Mouse (Mus musculus): ENCODE measurements around the gene Ddx17.
A peak's percentile ranks its signal among the peaks of the same experiment; 100 is the strongest.

Ddx17 gene

DNA sequence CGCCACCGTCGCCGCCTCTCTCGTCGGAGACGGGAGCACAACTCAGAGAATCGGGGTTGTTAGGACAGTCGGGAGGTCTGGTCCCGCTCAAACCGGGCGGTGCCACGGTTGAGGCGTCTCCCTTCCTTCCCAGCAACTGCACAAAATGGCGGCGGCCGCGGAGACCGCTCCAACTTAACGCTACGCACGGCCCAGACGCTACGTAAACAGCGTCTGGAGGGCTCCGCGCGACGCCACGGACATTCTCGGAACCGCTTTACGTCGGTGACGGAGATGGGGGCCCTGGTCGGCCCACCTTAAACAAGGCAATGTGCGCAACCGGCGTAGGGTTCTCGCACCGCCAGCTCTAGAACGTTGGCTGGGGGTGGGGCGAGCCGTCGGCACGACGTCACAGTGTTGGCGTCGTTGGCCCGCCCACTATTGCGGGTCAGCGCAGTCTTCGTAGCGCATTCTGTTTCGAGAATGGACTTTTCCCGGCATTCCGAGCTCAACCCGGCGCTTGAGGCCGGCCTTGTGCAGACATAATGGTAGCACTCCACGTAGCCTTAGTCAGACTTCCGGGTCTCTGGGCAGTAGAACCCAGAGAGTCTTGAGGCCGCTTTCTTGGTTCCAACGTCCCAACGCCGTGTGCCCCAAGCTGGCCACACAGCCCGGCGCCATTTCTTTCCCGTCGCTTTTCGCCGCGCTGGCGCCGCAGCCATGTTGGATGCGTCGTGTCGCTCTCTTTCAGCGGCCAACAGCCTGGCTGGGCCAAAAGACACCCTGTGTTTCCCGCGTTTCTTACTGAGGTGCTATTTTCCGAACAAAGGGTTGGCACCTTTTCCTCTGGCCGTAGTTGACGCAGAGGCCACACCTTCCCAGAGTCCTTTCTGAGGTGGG lies at the start of gene Ddx17:
Gene Ddx17, minus strand, starts transcription at position 332 of the 879 bp plus-strand sequence.
- peak; percentile 94 for DNase-seq (ENCODE audit: low spot score)

DNA sequence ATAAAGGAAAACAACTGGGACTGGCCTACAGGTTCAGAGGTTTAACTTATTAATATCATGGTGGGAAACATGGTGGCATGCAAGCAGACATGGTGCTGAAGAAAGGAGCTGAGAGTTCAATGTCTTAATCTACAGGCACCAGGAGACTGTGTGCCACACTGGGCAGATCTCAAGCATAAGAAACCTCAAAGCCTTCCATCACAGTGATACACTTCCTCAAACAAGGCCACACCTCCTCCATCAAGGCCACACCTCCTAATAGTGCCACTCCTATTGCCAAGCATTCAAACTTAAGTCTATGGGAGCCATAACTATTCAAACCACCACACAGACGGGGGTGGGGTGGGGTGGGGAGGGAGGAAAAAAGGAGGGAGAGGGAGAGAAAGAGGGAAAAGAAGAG lies 35.0 kb upstream of the Ddx17 start:
- no peak for DNase-seq (ENCODE audit: low spot score)

DNA sequence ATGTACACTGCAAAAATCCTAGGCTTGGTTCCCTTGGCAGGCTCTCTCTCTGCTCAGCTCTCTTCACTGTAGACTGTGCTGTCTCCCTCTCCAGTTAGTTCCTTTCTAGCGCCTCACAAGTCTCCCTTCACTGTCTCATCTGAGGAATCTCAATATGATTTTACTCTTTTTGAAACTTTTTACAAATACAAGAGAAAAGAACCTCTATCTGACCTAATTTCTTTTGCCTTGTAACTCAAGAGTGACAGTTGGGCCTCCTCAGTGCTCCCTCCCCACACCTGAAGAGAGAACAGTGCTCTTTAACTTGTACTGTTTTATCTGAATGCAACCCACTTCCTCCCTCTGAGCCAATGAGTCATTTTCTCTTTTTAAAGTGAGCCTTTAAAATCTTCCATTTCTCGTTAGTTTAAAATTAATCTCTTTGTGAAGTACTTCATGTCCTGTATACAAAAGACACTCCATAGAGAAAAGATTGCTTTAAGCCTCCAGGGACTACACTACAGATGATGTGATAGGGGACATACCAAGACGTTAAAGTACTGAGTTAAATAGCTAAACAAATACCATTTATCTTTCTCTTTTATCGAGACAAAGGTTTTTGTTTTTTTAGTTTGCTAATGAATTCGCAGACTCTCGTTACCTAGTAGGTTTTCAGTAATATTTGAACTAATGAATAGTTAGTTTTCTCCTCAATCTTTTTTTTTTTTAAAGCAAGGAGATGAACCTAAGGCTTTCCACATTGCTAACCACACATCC lies 31.3 kb upstream of the Ddx17 start:
- no peak for DNase-seq (ENCODE audit: low spot score)

DNA sequence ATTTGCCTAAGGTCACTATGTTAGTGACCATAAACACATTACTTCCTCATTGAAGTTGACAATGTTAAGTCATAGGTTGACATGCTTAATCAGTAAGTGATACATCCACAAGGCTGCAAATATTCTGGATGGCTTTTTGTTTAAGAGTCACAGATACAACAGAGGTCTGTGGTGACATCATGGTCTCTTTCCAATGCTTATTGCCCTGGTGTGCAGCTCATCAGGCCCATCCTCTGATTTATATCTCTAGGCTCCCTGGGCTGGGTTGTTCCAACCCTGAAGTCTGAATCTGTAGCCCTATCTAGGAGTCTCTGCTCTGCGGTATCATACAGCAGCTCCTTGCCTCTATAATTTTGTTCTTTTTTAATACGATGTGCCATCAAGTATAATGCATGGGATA lies 30.4 kb upstream of the Ddx17 start:
- DNase-seq (ENCODE audit: low spot score), result no peak

DNA sequence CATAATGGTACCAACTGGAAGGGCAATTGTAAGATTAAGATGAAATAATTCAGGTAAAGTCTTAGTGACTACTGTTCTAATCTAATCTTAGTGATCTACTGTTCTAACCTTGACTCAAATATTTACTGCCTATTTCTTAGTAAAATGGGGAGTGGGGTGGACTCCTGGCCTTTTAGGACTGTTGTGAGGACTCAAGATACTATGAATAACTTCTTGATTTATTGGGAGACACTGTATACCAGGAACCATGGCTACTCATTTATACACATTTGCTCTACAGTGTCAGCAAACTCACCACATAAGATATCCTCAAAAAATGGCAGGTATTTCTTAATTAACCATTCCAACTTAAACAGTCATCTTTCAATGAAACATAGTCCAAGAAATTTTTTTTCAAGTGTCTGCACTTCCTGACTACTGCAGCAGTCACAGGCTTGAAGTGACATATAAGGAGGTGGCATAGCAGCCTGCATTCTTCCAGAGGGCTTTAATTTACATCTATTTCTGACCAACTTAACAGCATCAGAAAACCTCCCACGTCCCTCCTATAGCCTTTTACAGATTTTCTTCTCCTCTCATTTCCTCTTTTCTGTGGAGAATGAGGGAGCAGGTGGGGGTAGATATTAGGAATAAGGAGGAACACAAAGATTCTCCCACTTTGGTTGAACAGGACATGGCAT lies 29.1 kb upstream of the Ddx17 start:
- no peak for DNase-seq (ENCODE audit: low spot score)

DNA sequence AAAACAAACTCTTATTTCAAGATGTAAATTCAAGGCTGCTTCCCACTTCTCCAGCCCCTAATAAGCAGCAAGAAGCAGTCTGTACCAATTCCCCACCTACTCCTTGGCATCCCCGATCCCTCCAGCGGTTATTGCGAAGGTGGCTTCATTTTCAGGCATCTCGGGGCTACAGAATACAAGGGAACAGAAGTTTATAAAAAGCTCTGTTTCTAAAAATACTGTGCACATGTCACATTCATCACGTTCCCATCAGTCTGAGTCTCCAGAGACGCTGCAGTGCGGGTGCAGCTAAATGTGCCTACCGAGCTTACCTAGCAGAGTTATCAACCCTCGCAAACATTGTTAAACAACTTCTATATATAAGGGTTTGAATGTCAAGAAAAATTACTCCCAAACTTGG lies 15.9 kb upstream of the Ddx17 start:
- DNase-seq (ENCODE audit: low spot score), result no peak

DNA sequence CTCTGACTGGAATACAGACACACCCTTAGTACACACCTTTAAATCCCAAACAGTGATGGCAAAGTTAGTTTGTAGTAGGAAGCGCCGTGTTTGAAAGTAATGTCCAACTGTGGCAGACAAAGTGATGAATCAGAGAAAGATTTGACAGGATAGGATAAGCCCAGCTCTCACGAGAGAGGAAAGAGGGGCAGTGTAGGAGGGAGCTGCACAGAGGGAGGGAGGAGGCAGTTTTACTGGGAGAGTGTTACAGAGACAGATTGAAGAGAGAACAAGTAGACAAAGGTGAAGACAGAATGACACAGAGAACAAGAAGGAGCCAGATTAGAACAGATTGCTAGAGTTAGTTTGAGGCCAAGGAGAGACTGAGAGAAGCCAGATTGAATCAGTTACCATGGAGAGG lies 13.1 kb upstream of the Ddx17 start:
- DNase-seq (ENCODE audit: low spot score), result no peak

DNA sequence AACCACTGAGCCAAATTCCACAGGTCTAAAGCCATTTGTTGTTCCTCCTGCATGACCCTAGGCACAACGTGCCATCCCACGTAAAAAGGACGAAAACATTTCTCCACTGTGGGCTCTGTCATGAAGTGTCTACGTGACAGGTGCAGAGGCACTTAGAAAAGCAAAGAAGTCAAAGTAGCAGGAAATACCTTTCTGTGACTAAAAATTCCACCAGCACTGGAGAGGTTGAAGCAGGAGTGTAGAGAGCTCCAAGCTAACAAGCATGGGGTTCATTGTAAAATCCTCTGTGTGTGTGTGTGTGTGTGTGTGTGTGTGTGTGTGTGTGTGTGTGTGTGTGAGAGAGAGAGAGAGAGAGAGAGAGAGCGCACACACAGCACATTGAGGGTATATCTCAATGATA lies 6.0 kb upstream of the Ddx17 start:
- no peak for DNase-seq (ENCODE audit: low spot score)

DNA sequence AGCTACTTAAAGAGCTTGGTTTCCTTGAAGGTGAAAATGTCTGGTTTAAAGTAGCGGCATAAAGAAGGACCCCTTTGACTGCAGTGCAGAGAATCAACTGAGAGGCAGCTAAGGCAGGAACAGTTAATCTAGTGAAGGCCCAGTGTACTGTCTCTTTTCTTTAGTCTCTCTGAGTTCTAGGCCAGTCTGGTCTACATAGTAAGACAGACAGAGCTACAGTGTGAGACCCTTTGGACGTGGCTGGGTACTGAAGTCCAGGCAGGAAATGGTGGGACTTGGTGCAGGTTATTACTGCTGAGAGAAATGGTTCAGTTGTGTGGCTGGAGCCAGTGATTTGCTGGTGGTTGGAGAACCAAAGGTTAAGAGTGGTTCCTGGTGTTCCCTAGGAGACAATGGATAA lies 1.7 kb upstream of the Ddx17 start:
- no peak for DNase-seq (ENCODE audit: low spot score)

DNA sequence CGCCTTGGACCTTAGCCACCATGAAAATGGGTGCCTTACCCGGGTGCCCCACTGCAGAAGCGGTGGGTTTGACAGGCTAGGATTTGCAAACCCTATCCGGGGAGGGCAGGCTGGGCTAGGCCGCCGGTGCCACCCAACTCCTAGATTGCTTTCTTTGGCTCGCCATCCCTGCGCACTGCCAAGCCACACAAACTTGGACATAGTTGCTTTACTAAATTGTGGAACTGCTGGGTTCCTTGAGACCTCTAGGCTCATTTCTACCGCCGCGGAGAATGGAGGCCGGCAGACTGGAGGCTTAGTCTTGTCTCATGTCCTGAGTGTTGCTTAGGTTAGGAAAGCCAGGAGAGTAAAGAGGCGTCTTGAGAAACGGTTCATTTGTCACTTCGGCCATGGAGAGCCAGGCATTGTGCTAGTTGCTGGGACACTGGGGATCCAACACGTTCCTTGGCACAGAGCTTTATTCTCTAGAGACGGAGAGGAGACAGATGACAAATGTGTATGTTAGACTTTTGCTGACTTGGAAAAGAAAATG lies 814 bp upstream of the Ddx17 start:
- DNase-seq (ENCODE audit: low spot score), result no peak

DNA sequence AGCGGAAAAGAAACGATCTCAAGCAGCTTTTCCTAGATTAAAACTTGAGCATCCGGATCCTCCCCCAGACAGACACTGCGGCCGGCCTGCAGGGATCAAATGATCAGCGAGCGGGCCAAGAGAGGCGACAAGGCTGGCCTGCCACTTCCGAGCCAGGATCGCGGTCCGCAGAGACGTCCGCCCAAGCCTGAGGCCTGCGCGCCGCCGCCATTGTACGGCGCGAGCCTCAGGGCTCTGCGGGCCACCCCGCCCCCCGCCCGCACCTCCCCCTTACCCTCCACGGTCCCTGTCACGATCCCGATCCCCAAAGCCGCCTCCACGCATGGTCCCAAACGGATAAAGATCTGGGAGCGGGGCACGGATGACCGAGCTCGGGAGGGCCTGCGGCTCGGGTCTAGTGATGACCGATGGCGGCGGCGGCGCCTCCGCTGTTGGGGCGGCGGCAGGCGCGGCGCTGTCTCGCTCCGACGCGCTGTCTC lies 581 bp downstream of the Ddx17 start:
- DNase-seq (ENCODE audit: low spot score), result peak; percentile 50

DNA sequence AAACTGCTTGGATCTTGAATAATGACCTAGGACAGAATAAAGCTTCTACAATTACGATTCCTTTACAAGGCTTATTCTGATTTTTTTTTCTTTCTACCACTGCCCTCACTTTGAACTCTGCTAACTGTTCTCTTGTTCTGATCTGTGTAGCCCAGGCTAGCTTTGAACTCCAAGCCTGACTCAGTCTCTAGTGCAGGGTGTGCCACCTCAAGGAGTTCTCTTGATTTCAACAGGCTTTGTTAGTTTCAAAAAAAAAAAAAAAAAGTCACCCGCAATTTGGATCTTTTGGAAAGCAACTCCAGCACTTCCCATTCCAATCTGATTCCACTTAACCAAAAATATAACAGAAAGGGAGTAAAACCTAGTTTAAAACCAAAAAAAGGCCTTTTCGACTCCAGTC lies 1.0 kb downstream of the Ddx17 start:
- no peak for DNase-seq (ENCODE audit: low spot score)

DNA sequence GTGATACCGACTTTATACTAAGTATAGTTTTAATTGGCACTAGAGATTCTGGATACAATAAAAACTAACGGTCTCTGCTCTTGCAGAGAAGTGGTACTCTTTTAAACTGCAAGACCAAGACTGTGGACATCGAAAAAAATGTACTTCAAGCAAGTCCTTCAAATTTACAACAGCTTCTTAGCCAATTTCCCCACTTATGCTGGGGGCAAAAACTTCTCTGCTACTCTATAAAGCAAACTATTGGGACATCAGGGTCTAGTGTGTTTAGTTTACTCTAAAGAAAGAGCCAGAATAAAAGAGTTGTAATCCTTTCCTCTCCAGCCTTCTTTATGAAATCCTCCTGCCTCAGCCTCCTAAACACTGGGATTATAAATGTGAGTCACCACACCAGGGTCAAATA lies 2.6 kb downstream of the Ddx17 start:
- no peak for DNase-seq (ENCODE audit: low spot score)

DNA sequence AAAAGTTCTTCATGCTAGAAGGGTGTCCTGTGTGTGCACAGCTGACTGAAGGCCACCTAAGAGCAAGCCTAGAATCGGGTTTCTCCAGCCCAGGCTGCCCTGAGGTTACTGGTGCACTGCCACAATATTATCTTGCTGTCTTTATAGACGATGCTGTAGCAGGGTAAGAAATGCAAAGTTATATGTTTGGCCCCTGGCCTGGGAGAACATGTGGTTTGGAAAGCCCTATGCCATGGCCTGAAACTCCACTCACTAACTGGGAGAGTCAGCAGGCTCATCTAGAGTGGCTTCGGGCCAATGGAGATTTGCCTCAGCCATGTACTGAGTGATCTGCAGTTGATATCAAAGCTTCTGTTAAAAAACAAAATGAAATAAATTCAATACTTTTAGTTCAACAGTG lies 12.7 kb downstream of the Ddx17 start:
- DNase-seq (ENCODE audit: low spot score), result no peak

DNA sequence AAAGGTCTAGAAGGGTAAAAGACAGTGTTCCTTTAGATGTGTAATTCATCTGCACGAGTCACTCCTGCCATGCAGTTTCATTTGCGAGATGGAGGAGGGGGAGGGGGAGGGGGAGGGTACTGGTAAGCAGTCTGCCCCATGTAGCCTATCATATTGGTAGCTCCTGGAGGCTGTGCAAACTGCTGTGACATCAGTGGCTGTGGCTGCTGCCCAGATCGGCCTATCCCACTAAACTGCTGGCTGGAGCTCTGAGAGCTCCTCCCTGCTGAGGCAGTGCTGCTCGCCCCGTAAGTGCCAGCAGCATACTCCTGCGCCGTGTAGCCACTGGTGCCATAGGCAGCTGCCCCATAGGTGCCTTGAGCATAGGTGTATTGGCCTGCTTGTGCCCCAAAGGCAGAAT lies 16.6 kb downstream of the Ddx17 start:
- DNase-seq (ENCODE audit: low spot score), result no peak

DNA sequence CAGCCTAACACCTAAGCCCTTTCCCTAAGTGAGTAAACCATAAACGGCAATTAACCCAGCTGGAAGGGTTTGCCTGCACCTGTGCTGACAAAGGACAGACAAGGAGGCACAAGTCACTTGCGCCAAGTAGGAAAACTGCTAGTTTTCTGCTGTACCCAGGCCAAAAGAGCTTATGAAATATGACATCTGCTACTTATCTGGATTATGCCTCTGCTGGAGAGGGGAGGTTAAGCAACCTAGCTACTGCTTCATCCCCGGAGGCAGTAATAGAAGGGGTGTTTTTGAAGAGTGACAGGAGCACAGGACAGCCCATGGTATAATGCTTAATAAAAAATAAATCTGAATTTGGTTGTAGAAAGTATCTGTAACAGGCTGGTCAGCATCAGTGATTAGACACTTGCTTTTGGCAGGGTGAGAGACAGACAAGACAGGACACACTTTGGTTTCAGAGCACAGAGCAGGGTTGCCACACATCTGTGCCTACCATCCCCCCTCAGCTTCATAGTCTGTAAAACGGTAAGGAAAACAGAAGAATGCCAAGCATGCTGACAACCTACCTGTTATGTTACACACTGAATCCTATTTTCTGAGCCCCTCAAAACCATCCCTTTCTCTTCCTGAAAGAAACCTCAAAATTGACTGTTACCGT lies 18.4 kb downstream of the Ddx17 start:
- no peak for DNase-seq (ENCODE audit: low spot score)

DNA sequence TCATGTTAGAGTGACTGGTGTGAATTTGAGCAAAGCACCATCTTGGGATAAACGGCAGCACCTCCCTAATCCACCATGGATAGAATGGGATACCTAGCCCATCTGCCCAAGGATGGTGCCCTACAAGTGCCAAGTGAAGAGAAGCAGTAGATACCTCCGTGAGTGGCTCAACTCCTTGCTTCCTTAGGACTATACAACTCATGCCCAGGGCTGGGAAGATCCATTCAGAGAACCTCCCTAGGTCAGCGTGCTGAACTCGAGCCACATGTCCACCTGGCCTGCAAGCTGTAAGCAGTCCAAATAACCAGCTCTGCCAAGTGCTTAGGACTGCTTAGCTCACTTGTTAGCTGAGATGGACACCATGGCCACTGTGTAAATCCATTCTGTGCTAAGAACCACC lies 19.3 kb downstream of the Ddx17 start:
- no peak for DNase-seq (ENCODE audit: low spot score)

DNA sequence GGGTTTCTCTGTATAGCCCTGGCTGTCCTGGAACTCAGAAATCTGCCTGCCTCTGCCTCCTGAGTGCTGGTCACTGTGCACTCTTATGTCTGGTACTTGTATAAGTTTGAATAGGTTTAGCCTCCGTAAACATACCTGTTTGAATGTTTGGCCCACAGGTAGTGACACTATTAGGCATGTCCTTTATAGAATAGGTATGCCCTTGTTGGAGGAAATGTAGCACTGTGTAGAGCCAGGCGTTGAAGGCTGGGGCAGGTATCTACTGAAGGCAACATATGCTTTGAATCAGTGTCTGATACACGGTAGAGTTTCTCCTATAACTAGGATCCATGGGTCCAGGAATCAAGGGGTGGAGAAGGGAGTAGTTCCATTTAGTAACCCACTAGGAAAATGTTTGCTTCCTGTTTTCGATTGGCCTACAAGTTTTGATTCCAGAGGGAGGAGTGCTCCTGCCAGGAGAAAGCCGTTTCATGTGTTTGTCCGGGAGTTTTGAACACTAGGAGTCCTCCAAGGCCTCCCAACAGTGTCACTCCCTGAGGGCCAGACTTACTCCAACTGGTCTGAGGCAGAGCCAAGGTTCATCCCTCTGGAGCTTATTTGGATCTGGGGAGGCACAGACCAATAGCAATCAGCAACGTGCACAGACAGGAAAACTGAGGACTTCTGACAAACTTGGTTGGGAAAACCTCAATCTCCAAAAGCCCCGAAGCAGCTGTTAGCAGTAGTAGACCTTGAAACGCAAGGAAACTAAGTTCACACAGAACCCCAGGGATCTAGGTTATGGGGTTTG lies 20.4 kb downstream of the Ddx17 start:
- no peak for DNase-seq (ENCODE audit: low spot score)

DNA sequence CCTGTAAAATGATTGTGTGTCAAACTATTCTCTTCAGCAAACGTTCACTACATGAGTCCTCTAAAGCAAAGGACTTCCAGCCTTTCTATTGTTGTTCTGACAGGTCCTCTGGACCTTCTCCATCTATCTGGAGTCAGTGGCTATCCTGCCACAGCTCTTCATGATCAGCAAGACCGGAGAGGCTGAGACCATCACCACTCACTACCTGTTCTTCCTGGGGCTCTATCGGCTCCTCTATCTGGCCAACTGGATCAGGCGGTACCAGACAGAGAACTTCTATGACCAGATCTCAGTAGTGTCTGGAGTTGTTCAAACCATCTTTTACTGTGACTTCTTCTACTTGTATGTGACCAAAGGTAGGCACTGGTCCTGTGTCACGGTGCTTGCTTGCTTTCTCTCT lies 21.0 kb downstream of the Ddx17 start:
- no peak for DNase-seq (ENCODE audit: low spot score)

DNA sequence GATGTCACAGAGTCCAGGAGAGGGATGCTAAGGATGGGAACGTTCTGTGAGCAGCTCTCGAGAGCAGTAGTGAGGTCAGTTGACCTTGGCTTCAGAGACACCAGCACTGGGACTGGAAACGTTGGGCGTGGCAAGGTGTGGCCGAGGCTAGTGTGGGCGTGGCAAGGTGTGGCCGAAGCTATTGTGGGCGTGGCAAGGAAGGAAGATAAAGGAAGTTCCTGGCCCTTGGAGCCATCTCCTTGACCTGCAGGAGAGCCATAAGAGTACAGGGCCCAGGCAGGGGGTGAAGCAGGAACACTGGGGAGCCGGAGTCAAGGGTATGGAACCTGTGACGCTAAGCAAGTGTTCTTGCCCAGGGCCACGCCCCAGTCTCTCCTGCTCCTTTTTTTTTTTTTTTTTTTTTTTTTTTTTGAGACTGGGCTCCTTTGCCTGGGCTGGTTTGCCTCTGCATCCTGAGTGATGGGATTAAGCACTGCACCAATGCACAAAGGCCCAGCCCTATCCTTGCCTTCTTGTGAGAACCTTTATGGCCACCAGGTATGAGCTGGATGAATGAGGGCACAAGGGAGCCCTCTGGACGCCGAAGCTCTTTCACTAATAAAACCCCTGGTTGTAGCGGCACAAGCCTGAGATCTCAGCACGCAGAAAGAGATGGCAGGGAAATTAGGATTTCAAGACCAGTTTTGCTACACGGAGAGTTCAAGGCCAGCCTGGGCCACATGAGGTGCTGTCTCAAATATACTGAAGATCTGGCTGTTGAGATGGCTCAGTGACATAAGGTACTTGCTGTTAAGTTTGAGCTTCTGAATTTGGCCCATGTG lies 26.9 kb downstream of the Ddx17 start:
- no peak for DNase-seq (ENCODE audit: low spot score)

Measured in ovary, adult 18-20 months (tissue).